Mouse (Mus musculus): ENCODE results near the gene Polr3gl. TPM values are rescaled to one million over a fixed set of nuclear protein-coding genes. Genes with fewer than 3 reads are reported as not detected.

Polr3gl gene
- polyA plus RNA-seq (2012; rRNA removed) = 48.2 and 48.9 TPM in 2 replicates

GRCm38 (mm10) chr3:96593790-96594560 lies at the start of gene Polr3gl:
Polr3gl (minus strand) TSS chr3:96594181.

GRCm38 (mm10) chr3:96634928-96635879 lies 41.2 kb upstream of the Polr3gl start, which contains the start of the genes Pex11b and Gm42957:
Pex11b (plus strand) TSS chr3:96635376.
Gm42957 (plus strand) TSS chr3:96635474.

GRCm38 (mm10) chr3:96629729-96630600 lies 36.0 kb upstream of the Polr3gl start, which contains the start of gene Rbm8a:
Rbm8a (plus strand) TSS chr3:96629933.

GRCm38 (mm10) chr3:96600639-96601250 lies 6.8 kb upstream of the Polr3gl start, which contains the start of gene Lix1l:
Lix1l (plus strand) TSS chr3:96601149.

GRCm38 (mm10) chr3:96596228-96596707 lies 2.3 kb upstream of the Polr3gl start, which contains the start of gene Ankrd34a:
Ankrd34a (plus strand) TSS chr3:96596636.

GRCm38 (mm10) chr3:96576690-96577541 lies 17.1 kb downstream of the Polr3gl start, which contains the start of gene Gm16253:
Gm16253 (plus strand) TSS chr3:96576984.

GRCm38 (mm10) chr3:96557694-96558093 lies 36.3 kb downstream of the Polr3gl start, which contains the start of gene Txnip:
Txnip (plus strand) TSS chr3:96557957.

Other genes with a start within 250 kb of the Polr3gl start
- gene BC107364, start 141.9 kb downstream of the Polr3gl start, polyA plus RNA-seq (2012; rRNA removed) = not detected in 2 replicates
- 0.33 and 4.1 TPM in 2 replicates for gene Hfe2, start 69.0 kb downstream of the Polr3gl start, polyA plus RNA-seq (2012; rRNA removed)
- 99.4 and 105 TPM in 2 replicates for gene Txnip, start 36.2 kb downstream of the Polr3gl start, polyA plus RNA-seq (2012; rRNA removed)
- gene Gm16253, start 17.2 kb downstream of the Polr3gl start, polyA plus RNA-seq (2012; rRNA removed) = not detected in 2 replicates
- gene Ankrd34a, start 2.5 kb upstream of the Polr3gl start, polyA plus RNA-seq (2012; rRNA removed) = 8.9 and 9.6 TPM in 2 replicates
- 85.4 and 88.5 TPM in 2 replicates for gene Lix1l, start 7.0 kb upstream of the Polr3gl start, polyA plus RNA-seq (2012; rRNA removed)
- 73.4 and 80.8 TPM in 2 replicates for gene Rbm8a, start 35.8 kb upstream of the Polr3gl start, polyA plus RNA-seq (2012; rRNA removed)
- gene Pex11b, start 41.2 kb upstream of the Polr3gl start, polyA plus RNA-seq (2012; rRNA removed) = 50.4 and 51.8 TPM in 2 replicates
- 0.26 and 0.40 TPM in 2 replicates for gene Gm42957, start 41.3 kb upstream of the Polr3gl start, polyA plus RNA-seq (2012; rRNA removed)
- 5.5 and 12.6 TPM in 2 replicates for gene Itga10, start 51.4 kb upstream of the Polr3gl start, polyA plus RNA-seq (2012; rRNA removed)
- gene Ankrd35, start 76.0 kb upstream of the Polr3gl start, polyA plus RNA-seq (2012; rRNA removed) = 1.2 and 2.1 TPM in 2 replicates
- 37.4 and 47.6 TPM in 2 replicates for gene Pias3, start 102.2 kb upstream of the Polr3gl start, polyA plus RNA-seq (2012; rRNA removed)
- gene Nudt17, start 114.4 kb upstream of the Polr3gl start, polyA plus RNA-seq (2012; rRNA removed) = 8.5 and 10.7 TPM in 2 replicates
- gene Polr3c, start 133.4 kb upstream of the Polr3gl start, polyA plus RNA-seq (2012; rRNA removed) = 45.5 and 49.0 TPM in 2 replicates
- 42.7 and 46.4 TPM in 2 replicates for gene Rnf115, start 133.5 kb upstream of the Polr3gl start, polyA plus RNA-seq (2012; rRNA removed)
- gene Pdzk1, start 235.1 kb upstream of the Polr3gl start, polyA plus RNA-seq (2012; rRNA removed) = 0.05 and 0.09 TPM in 2 replicates
- 0.04 TPM in 1 of 2 replicates, not detected in the other for gene Cd160, start 235.2 kb upstream of the Polr3gl start, polyA plus RNA-seq (2012; rRNA removed)

Measured in central nervous system, embryonic 14 days (tissue).